Mouse (Mus musculus): ENCODE measurements around the gene Tmem147.
"Not testable (repeated sequence)": the region's sequence is repeated elsewhere in the genome, so short reads cannot be mapped to it uniquely, and the experiment has no call there.

Gene Tmem147

GRCm38 (mm10) chr7:30729396-30730063, at the start of gene Tmem147:
Tmem147 (minus strand) TSS chr7:30729540.
- peak; percentile 97 for DNase-seq (ENCODE audit: low read depth, low spot score)

GRCm38 (mm10) chr7:30777911-30778310, 48.6 kb upstream of the Tmem147 start:
- DNase-seq (ENCODE audit: low read depth, low spot score), result no peak

GRCm38 (mm10) chr7:30777081-30777579, 47.8 kb upstream of the Tmem147 start:
- DNase-seq (ENCODE audit: low read depth, low spot score), result no peak

GRCm38 (mm10) chr7:30776104-30776503, 46.8 kb upstream of the Tmem147 start:
- no peak for DNase-seq (ENCODE audit: low read depth, low spot score)

GRCm38 (mm10) chr7:30769236-30769635, 39.9 kb upstream of the Tmem147 start:
- no peak for DNase-seq (ENCODE audit: low read depth, low spot score)

- peak; percentile 44 for DNase-seq (ENCODE audit: low read depth, low spot score)
Observed at GRCm38 (mm10) chr7:30766408-30766807, 37.1 kb upstream of the Tmem147 start.

GRCm38 (mm10) chr7:30765173-30765572, 35.8 kb upstream of the Tmem147 start:
- DNase-seq (ENCODE audit: low read depth, low spot score), result no peak

GRCm38 (mm10) chr7:30763456-30763855, 34.1 kb upstream of the Tmem147 start, which contains the start of gene Dmkn:
Dmkn (plus strand) TSS chr7:30763756.
- DNase-seq (ENCODE audit: low read depth, low spot score), result no peak

- DNase-seq (ENCODE audit: low read depth, low spot score), result peak; percentile 43
Observed at GRCm38 (mm10) chr7:30761769-30762352, 32.5 kb upstream of the Tmem147 start.

- DNase-seq (ENCODE audit: low read depth, low spot score), result peak; percentile 41
Observed at GRCm38 (mm10) chr7:30758853-30759252, 29.5 kb upstream of the Tmem147 start.

- DNase-seq (ENCODE audit: low read depth, low spot score), result no peak
Observed at GRCm38 (mm10) chr7:30757001-30757400, 27.7 kb upstream of the Tmem147 start.

GRCm38 (mm10) chr7:30751086-30751669, 21.8 kb upstream of the Tmem147 start, which contains the start of gene Sbsn:
Sbsn (plus strand) TSS chr7:30751471.
- no peak for DNase-seq (ENCODE audit: low read depth, low spot score)

- DNase-seq (ENCODE audit: low read depth, low spot score), result no peak
Observed at GRCm38 (mm10) chr7:30749824-30750606, 20.7 kb upstream of the Tmem147 start.

GRCm38 (mm10) chr7:30747525-30748204, 18.3 kb upstream of the Tmem147 start:
- no peak for DNase-seq (ENCODE audit: low read depth, low spot score)

GRCm38 (mm10) chr7:30744022-30744598, 14.8 kb upstream of the Tmem147 start:
- DNase-seq (ENCODE audit: low read depth, low spot score), result no peak

- DNase-seq (ENCODE audit: low read depth, low spot score), result not testable (repeated sequence)
Observed at GRCm38 (mm10) chr7:30743617-30744016, 14.3 kb upstream of the Tmem147 start, which contains the start of gene Gapdhs. Gapdhs (minus strand) TSS chr7:30743681.

GRCm38 (mm10) chr7:30742570-30742969, 13.2 kb upstream of the Tmem147 start:
- DNase-seq (ENCODE audit: low read depth, low spot score), result peak; percentile 74

- no peak for DNase-seq (ENCODE audit: low read depth, low spot score)
Observed at GRCm38 (mm10) chr7:30736211-30736610, 6.9 kb upstream of the Tmem147 start.

GRCm38 (mm10) chr7:30730064-30730722, 853 bp upstream of the Tmem147 start:
- DNase-seq (ENCODE audit: low read depth, low spot score), result peak; percentile 36

- no peak for DNase-seq (ENCODE audit: low read depth, low spot score)
Observed at GRCm38 (mm10) chr7:30728739-30729395, 473 bp downstream of the Tmem147 start.

Data from A20 (cell line).